Mouse (Mus musculus) intestine, postnatal 0 days (tissue): ENCODE measurements around the gene Rnf144a. TPM values are rescaled to one million over a fixed set of nuclear protein-coding genes. Genes with fewer than 3 reads are reported as not detected.

Experiments
- ATAC-seq: fragments of 200-750 bp; cut with Nextera tagmentation; 2 replicates; pipeline ENCODE4 v1.8.0; 2017; ENCODE audit warnings: mild to moderate bottlenecking, moderate TSS enrichment, moderate library complexity
- H3K27ac ChIP-seq: fragments of 300-500 bp; sonication (generic); 2 replicates; pipeline ENCODE4 v1.5.1; 2014; ENCODE audit warnings: mild to moderate bottlenecking, low read depth, low read length, moderate library complexity
- H3K27me3 ChIP-seq: fragments of 300-500 bp; sonication (generic); replicated peaks from 2 replicates; pipeline ENCODE4 v1.6.1; 2014; ENCODE audit warnings: low read length, mixed read lengths; ENCODE audit not compliant: control insufficient read depth, insufficient read depth
- H3K36me3 ChIP-seq: fragments of 300-500 bp; sonication (generic); 2 replicates; pipeline ENCODE4 v1.6.1; 2014; ENCODE audit warnings: mild to moderate bottlenecking, moderate library complexity; ENCODE audit not compliant: control insufficient read depth, insufficient read depth
- H3K4me1 ChIP-seq: fragments of 300-500 bp; sonication (generic); replicated peaks from 2 replicates; pipeline ENCODE4 v1.6.1; 2014; ENCODE audit warnings: antibody characterized with exemption, low read length, mixed read lengths; ENCODE audit not compliant: control insufficient read depth, insufficient read depth
- H3K4me2 ChIP-seq: fragments of 300-500 bp; sonication (generic); replicated peaks from 2 replicates; pipeline ENCODE4 v1.6.1; 2014; ENCODE audit warnings: low read depth, mild to moderate bottlenecking, moderate library complexity
- H3K4me3 ChIP-seq: fragments of 300-500 bp; sonication (generic); 2 replicates; pipeline ENCODE4 v1.5.1; 2014; ENCODE audit warnings: low read depth, low read length
- H3K9ac ChIP-seq: fragments of 300-500 bp; sonication (generic); 2 replicates; pipeline ENCODE4 v1.6.1; 2014; ENCODE audit warnings: mild to moderate bottlenecking, low read depth, low read length
- H3K9me3 ChIP-seq: fragments of 300-500 bp; sonication (generic); 2 replicates; pipeline ENCODE4 v1.6.1; 2016; ENCODE audit warnings: mixed run types; ENCODE audit not compliant: control insufficient read depth
- CTCF ChIP-seq: sonication (generic); IDR thresholded peaks from 2 replicates; pipeline ENCODE4 v1.5.1; 2016; ENCODE audit warnings: low read depth, mild to moderate bottlenecking, control low read depth, antibody characterized with exemption, moderate library complexity
- WGBS: fragments of 180-500 bp; shearing (Covaris S2); extraction: QIAGEN DNeasy Blood & Tissue Kit; methylation state at CpG from one replicate; pipeline ENCODE4 v1.1.7; 2014; 5-methylcytosine and 5-hydroxymethylcytosine counted together
- polyA plus RNA-seq: library from polyadenylated mRNA; unstranded; fragments of >200 nt; fragmentation: Nextera tagmentation; extraction: Ambion mirVana; gene quantifications from 2 replicates; pipeline ENCODE4 v1.2.1, GENCODE M21; 2015

Rnf144a gene
- polyA plus RNA-seq, 1 experiment from 2014 or later = 4.4 TPM

GRCm38 (mm10) chr12:26413961-26414411 is 1.1 kb downstream of the Rnf144a start:
- H3K27me3 ChIP-seq = no peaks in the 10 kb centered on the region
- H3K4me3 ChIP-seq = peak overlapping the region; percentile 90
- WGBS = 23% methylated on average over 8 of the region's 8 CpGs
- no peaks in the 10 kb centered on the region for H3K4me1 ChIP-seq
- no peaks in the 10 kb centered on the region for H3K36me3 ChIP-seq
- H3K27ac ChIP-seq = no peak overlapping the region
- ATAC-seq = no peak
- peak overlapping the region; percentile 97 for H3K4me2 ChIP-seq
- H3K9ac ChIP-seq = peak overlapping the region; percentile 67; the same call in 1 of the 2 replicates
- H3K9me3 ChIP-seq = no peaks in the 10 kb centered on the region
- TF ChIP-seq CTCF = no peak

GRCm38 (mm10) chr12:26412802-26413201 is 2.3 kb downstream of the Rnf144a start:
- Histone ChIP-seq H3K27me3 (no peaks in the 10 kb centered on the region), H3K9ac (no peak overlapping the region), H3K4me1 (no peaks in the 10 kb centered on the region), H3K4me2 (peak overlapping the region; percentile 97; the same call in 1 of the 2 replicates), H3K9me3 (no peaks in the 10 kb centered on the region), H3K36me3 (no peaks in the 10 kb centered on the region), H3K27ac (no peak overlapping the region), H3K4me3 (no peak overlapping the region; the same call in 1 of the 2 replicates)
- TF ChIP-seq CTCF = no peak
- 60% methylated on average over 6 of the region's 6 CpGs for WGBS
- ATAC-seq = no peak

GRCm38 (mm10) chr12:26411841-26412450 is 3.1 kb downstream of the Rnf144a start:
- TF ChIP-seq CTCF = no peak
- WGBS = 79% methylated on average over 10 of the region's 10 CpGs

DNA sequence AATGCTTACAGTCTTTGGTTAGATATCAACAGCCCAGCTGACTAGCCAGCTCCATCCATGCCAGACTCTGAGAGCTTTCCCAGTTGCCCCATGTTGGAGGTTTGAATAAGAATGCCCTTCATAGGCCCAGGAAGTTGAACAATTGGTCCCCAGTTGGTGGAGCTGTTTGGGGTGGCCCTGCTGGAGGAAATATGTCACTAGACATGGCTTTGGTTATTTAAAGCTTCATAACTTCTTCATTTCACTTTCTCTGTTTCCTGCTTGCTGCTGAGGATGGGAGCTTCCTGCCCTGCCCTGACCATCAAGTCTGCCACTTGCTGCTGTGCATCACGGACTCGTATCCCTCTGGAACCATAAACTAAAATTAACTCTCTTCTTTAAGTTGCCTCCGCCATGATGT is 4.6 kb downstream of the Rnf144a start:
- Histone ChIP-seq H3K27me3 (no peaks in the 10 kb centered on the region), H3K9ac (no peak overlapping the region), H3K4me3 (no peak overlapping the region), H3K27ac (no peak overlapping the region), H3K36me3 (no peaks in the 10 kb centered on the region), H3K9me3 (no peaks in the 10 kb centered on the region), H3K4me1 (0 out of 2 replicates have a peak, but pooled peaks cover 4% of the 10 kb centered on the region), H3K4me2 (no peak overlapping the region)
- ATAC-seq = no peak
- no peak for TF ChIP-seq CTCF
- 76% methylated on average over 3 of the region's 3 CpGs for WGBS

More at GRCm38 (mm10) chr12:26411841-26412450, 3.1 kb downstream of the Rnf144a start:
- Histone ChIP-seq H3K27ac (no peak overlapping the region), H3K36me3 (no peaks in the 10 kb centered on the region), H3K9ac (no peak overlapping the region), H3K27me3 (no peaks in the 10 kb centered on the region), H3K4me2 (no peak overlapping the region), H3K4me3 (no peak overlapping the region), H3K4me1 (no peaks in the 10 kb centered on the region), H3K9me3 (no peaks in the 10 kb centered on the region)
- ATAC-seq = no peak

DNA sequence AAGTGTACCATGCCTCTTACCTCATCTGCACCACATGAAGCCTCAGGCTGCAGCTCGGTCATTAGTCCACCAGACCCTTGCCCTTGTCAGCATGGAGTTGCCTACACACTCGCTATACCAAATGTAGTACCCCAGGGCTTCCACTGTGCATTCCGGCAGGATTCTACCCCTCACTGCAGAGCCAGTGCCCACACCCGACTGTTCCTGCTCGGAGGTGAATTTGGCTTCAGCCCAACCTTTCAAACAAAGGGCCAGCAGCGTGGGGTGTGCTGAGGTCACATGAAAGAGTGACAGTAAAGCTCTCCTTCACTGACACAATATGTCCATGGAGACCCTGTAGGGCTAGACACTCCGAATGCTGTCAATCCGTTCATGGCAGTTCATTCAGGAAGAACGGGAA is 6.3 kb downstream of the Rnf144a start:
- no peak for ATAC-seq
- Histone ChIP-seq H3K9ac (no peak overlapping the region), H3K4me1 (0 out of 2 replicates have a peak, but pooled peaks cover 4% of the 10 kb centered on the region), H3K4me2 (no peak overlapping the region), H3K9me3 (no peaks in the 10 kb centered on the region), H3K36me3 (no peaks in the 10 kb centered on the region), H3K4me3 (no peak overlapping the region), H3K27ac (no peak overlapping the region), H3K27me3 (no peaks in the 10 kb centered on the region)
- 0 out of 2 replicates have a peak, but pooled peaks have one; percentile 4 for TF ChIP-seq CTCF
- 74% methylated on average over 9 of the region's 9 CpGs for WGBS

- Histone ChIP-seq H3K4me1 (peaks cover 4% of the 10 kb centered on the region; the same call in 1 of the 2 replicates), H3K36me3 (no peaks in the 10 kb centered on the region), H3K27me3 (no peaks in the 10 kb centered on the region), H3K4me2 (no peak overlapping the region), H3K9me3 (no peaks in the 10 kb centered on the region), H3K9ac (no peak overlapping the region), H3K27ac (no peak overlapping the region), H3K4me3 (no peak overlapping the region)
- ATAC-seq = no peak
- 50% methylated on average over 11 of the region's 11 CpGs for WGBS
- no peak for TF ChIP-seq CTCF
These were observed 10.0 kb downstream of the Rnf144a start for GRCm38 (mm10) chr12:26404781-26405702.
